Mouse (Mus musculus) heart, embryonic 16.5 days (tissue): Measurements from ENCODE around the gene Pls1. TPM values are rescaled to one million over a fixed set of nuclear protein-coding genes. Genes with fewer than 3 reads are reported as not detected.
A peak's percentile ranks its signal among the peaks of the same experiment; 100 is the strongest.

Source experiments
- ATAC-seq: fragments of 200-750 bp; cut with Nextera tagmentation; replicated peaks from 2 replicates; pipeline ENCODE4 v1.8.0; 2017; ENCODE audit warnings: moderate number of reproducible peaks; ENCODE audit not compliant: insufficient read depth, low FRiP score; ENCODE audit errors: extremely low read depth
- H3K27ac ChIP-seq: fragments of 300-500 bp; sonication (generic); 2 replicates; pipeline ENCODE4 v1.5.1; 2014; ENCODE audit warnings: mild to moderate bottlenecking, low read length, control low read depth, moderate library complexity
- H3K27me3 ChIP-seq: fragments of 300-500 bp; sonication (generic); 2 replicates; pipeline ENCODE4 v1.6.1; 2014; ENCODE audit warnings: low read length, mixed read lengths; ENCODE audit not compliant: control insufficient read depth, insufficient read depth
- H3K36me3 ChIP-seq: fragments of 300-500 bp; sonication (generic); 2 replicates; pipeline ENCODE4 v1.6.1; 2014; ENCODE audit not compliant: control insufficient read depth, insufficient read depth
- H3K4me1 ChIP-seq: fragments of 300-500 bp; sonication (generic); 2 replicates; pipeline ENCODE4 v1.6.1; 2014; ENCODE audit warnings: low read length, mixed read lengths; ENCODE audit not compliant: control insufficient read depth, insufficient read depth
- H3K4me2 ChIP-seq: fragments of 300-500 bp; sonication (generic); 2 replicates; pipeline ENCODE4 v1.6.1; 2014; ENCODE audit warnings: low read depth, mild to moderate bottlenecking, control low read depth, low read length
- H3K4me3 ChIP-seq: fragments of 300-500 bp; sonication (generic); 2 replicates; pipeline ENCODE4 v1.5.1; 2014; ENCODE audit warnings: mild to moderate bottlenecking, control low read depth, low read length
- H3K9ac ChIP-seq: fragments of 300-500 bp; sonication (generic); 2 replicates; pipeline ENCODE4 v1.6.1; 2014; ENCODE audit warnings: low read length, control low read depth
- H3K9me3 ChIP-seq: fragments of 300-500 bp; sonication (generic); replicated peaks from 2 replicates; pipeline ENCODE4 v1.6.1; 2016; ENCODE audit warnings: low read length; ENCODE audit not compliant: control insufficient read depth
- WGBS: fragments of 180-500 bp; shearing (Covaris S2); extraction: QIAGEN DNeasy Blood & Tissue Kit; methylation state at CpG from one replicate; pipeline ENCODE4 v1.1.7; 2014; 5-methylcytosine and 5-hydroxymethylcytosine counted together
- polyA plus RNA-seq: library from polyadenylated mRNA; unstranded; fragments of >200 nt; fragmentation: Nextera tagmentation; extraction: Ambion mirVana; gene quantifications from 2 replicates; pipeline ENCODE4 v1.2.1, GENCODE M21; 2015

Pls1 gene
- polyA plus RNA-seq, 1 experiment from 2014 or later = 4.0 TPM

DNA sequence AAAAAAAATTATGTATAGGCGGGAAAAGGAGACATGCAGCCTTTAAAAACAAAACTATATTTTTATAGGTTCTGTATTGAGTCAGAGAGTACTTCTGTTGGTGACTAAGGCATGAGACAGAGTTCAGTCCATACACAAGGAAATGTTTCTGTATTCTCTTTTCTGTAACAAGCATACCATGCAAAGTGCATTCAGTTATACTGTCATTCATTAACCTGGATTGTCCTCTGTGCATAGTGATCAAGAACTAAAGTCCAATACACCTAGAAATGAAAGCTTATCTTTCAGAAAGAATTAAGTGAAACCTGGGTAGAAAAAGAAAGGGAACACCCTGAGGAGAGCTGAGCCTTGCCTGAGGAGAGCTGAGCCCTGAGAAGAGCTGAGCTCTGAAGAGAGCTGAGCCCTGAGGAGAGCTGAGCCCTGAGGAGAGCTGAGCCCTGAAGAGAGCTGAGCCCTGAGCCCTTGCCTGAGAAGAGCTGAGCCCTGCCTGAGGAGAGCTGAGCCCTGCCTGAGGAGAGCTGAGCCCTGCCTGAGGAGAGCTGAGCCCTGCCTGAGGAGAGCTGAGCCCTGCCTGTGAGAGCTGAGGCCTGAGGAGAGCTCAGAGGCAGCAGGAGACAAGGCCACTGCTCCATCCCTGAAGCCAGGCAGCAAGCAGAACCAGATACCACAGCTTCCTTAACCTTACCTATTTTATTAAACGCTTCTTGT lies 49.9 kb downstream of the Pls1 start:
- no peaks in the 10 kb centered on the region for H3K27me3 ChIP-seq
- no peak for ATAC-seq
- H3K9ac ChIP-seq = no peak overlapping the region
- H3K4me3 ChIP-seq = no peak overlapping the region
- H3K9me3 ChIP-seq = no peaks in the 10 kb centered on the region
- H3K4me1 ChIP-seq = no peaks in the 10 kb centered on the region
- no peak overlapping the region for H3K27ac ChIP-seq
- WGBS = 84% methylated on average over 2 of the region's 2 CpGs
- no peak overlapping the region for H3K4me2 ChIP-seq
- no peaks in the 10 kb centered on the region for H3K36me3 ChIP-seq

DNA sequence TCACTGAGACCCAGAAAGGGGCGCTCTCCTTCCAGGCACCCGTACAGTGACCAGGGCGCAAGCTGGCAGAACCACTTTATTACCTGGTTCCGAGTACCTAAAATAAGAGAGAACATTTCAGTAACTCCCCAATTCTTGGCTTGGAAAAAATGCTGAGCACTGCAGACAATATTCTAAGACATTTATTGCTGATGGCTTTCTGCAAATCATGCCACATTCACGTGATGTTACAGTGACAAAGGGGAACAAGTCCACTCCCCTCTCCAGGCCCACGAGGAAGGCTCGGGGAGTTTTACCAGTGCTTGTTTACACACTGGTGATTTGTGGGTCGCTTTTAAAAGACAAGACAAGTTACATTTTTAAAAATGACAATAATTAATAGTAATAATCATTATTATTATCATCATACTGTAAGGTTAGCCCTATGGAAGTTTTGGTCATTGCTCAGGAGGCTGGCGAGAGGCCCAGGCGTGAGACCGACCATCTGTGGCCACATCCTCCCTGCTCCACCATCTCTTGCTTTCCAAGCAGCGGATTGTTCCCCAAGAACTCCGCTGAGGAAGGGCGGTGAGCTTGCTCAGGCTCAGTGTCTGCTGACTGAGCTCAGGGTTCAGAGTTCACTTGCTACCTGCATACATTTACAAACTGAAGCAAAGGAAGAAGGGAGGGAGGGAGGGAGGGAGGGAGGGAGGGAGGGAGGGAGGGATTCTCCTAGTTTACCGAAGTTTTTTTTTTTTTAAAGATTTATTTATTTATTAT lies 50.9 kb downstream of the Pls1 start:
- no peak overlapping the region for H3K9ac ChIP-seq
- H3K4me3 ChIP-seq = no peak overlapping the region
- H3K4me1 ChIP-seq = no peaks in the 10 kb centered on the region
- ATAC-seq = no peak
- 82% methylated on average over 15 of the region's 15 CpGs for WGBS
- H3K4me2 ChIP-seq = no peak overlapping the region
- H3K36me3 ChIP-seq = no peaks in the 10 kb centered on the region
- no peak overlapping the region for H3K27ac ChIP-seq
- H3K9me3 ChIP-seq = no peaks in the 10 kb centered on the region
- no peaks in the 10 kb centered on the region for H3K27me3 ChIP-seq

DNA sequence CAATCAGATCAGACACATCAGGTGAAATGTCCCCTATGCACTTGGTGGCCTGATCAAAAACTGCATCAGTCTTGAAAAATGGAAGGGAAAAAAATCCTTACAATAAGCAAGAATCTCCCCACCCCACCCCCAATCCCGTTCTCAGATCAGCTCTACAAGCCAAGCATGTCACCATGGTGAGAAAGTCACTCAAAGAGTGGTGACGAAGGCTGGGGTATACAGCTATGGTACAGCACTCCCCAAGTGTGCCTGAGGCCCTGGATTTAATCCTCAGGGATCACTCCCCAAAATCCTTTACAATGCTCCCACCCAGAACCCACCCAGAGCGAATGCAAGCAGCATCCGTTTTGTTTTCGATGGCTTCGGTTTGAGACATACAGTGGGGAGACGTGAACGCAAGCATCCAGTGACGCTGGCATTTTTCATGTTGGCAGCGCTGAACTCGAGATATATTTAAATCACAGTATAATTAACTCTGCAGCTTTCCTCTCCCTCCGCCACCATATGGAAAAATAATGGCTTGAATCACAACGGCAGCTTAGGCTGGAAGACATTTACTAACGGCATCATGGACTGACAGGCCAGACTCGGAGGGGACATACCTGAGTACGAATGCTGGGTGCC lies 60.1 kb downstream of the Pls1 start:
- Histone ChIP-seq H3K36me3 (no peaks in the 10 kb centered on the region), H3K9me3 (no peaks in the 10 kb centered on the region), H3K9ac (no peak overlapping the region), H3K27me3 (no peaks in the 10 kb centered on the region), H3K4me3 (no peak overlapping the region), H3K27ac (no peak overlapping the region), H3K4me1 (no peaks in the 10 kb centered on the region), H3K4me2 (no peak overlapping the region)
- no peak for ATAC-seq
- 82% methylated on average over 16 of the region's 16 CpGs for WGBS

DNA sequence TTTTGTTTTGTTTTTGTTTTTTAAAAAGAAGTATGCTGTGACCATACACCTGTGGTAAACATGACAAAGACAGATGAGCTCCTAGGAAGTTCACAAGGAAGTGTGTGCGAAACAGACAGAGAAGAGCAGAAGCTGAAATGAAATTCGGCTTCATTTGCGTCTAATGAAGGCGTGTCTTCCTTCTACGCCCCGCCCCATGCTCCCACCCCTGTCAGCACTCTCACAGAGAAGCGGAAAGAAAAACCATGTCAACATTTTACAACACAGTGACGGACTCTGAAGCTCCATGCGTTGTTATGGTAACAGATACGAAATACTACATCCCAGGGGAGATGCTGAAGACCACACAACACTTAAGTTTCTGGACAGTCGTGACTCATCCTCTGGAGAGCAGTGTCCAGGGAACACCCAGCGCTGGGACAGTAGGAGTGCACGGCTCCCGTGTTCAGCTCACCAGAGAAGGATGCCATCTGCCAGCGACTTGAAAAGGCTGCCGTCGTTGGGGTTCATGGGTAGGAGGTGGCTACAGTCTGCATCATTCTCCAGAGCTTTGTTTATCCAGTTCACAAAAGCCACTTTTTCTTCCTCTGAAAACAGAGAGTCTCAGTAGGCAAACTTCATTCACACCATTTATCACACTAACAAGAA lies 61.3 kb downstream of the Pls1 start:
- H3K9ac ChIP-seq = no peak overlapping the region
- H3K36me3 ChIP-seq = no peaks in the 10 kb centered on the region
- no peak overlapping the region for H3K4me3 ChIP-seq
- 67% methylated on average over 17 of the region's 17 CpGs for WGBS
- no peak for ATAC-seq
- no peaks in the 10 kb centered on the region for H3K27me3 ChIP-seq
- H3K4me1 ChIP-seq = no peaks in the 10 kb centered on the region
- H3K4me2 ChIP-seq = peak overlapping the region; percentile 10; the same call in 1 of the 2 replicates
- no peaks in the 10 kb centered on the region for H3K9me3 ChIP-seq
- no peak overlapping the region for H3K27ac ChIP-seq

DNA sequence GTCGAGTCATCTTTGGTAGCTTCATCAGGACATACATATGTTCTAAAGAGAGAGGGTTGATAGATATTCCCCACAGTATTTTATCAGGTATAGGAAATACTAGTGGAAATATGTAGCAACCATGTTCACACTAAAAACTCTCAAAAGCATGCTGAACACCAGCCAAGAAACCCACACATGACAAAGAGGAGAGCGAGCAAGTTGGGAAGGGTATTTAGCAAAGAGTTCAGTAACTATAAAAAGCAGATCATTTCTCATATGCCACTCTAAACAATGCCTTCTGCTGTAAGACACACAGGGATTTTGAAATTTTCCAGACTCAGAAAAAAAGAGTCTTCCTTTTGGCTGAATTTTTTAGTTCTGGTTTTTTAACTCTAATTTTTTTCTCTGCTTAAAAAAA lies 73.4 kb downstream of the Pls1 start:
- Histone ChIP-seq H3K27me3 (no peaks in the 10 kb centered on the region), H3K9ac (no peak overlapping the region), H3K4me1 (no peaks in the 10 kb centered on the region), H3K36me3 (no peaks in the 10 kb centered on the region), H3K9me3 (no peaks in the 10 kb centered on the region), H3K4me3 (no peak overlapping the region), H3K4me2 (no peak overlapping the region), H3K27ac (no peak overlapping the region)
- WGBS = 58% methylated on average over 2 of the region's 2 CpGs
- no peak for ATAC-seq

DNA sequence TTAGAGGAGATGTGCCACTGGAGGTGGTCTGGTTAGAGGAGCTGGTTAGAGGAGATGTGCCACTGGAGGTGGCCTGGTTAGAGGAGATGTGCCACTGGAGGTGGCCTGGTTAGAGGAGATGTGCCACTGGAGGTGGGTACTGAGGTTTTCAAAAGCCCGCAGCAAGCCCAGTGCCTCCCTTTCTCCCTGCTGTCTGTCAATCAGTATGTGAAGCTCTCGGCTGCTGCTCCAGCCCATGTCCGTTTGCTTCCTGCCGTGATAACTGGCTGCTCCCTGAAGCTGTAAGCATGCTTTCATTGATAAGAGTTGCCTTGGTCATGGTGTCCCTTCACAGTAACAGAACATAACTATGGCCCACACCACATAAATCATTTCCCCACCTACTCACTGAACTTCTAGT lies 81.9 kb downstream of the Pls1 start:
- 46% methylated on average over 4 of the region's 4 CpGs for WGBS
- Histone ChIP-seq H3K4me2 (no peak overlapping the region), H3K9ac (no peak overlapping the region), H3K27ac (no peak overlapping the region), H3K4me1 (no peaks in the 10 kb centered on the region), H3K36me3 (no peaks in the 10 kb centered on the region), H3K9me3 (no peaks in the 10 kb centered on the region), H3K4me3 (no peak overlapping the region), H3K27me3 (no peaks in the 10 kb centered on the region)
- ATAC-seq = no peak

DNA sequence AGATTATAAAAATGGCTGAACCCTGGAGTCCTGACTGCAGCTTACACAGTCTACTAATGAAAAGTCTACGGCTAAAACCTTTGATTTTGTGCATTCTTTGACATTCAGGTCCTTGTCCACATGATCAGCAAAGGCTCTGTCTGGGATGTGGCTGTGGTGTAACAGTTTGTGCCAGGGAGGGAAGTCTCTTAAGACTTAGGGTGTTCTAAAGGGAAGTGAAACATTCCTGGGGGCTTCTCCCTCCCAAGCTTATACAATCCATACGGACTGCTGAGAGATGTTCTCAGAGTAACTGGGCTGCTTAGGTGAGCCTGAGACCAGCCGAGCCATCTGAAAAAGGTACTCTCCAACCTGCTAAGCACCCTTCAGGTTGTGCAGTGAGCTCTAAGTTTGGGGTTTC lies 82.9 kb downstream of the Pls1 start:
- no peak overlapping the region for H3K9ac ChIP-seq
- H3K4me1 ChIP-seq = no peaks in the 10 kb centered on the region
- no peak overlapping the region for H3K4me3 ChIP-seq
- 86% methylated on average over 3 of the region's 3 CpGs for WGBS
- no peaks in the 10 kb centered on the region for H3K36me3 ChIP-seq
- H3K4me2 ChIP-seq = no peak overlapping the region
- H3K27ac ChIP-seq = no peak overlapping the region
- no peaks in the 10 kb centered on the region for H3K27me3 ChIP-seq
- no peak for ATAC-seq
- no peaks in the 10 kb centered on the region for H3K9me3 ChIP-seq

DNA sequence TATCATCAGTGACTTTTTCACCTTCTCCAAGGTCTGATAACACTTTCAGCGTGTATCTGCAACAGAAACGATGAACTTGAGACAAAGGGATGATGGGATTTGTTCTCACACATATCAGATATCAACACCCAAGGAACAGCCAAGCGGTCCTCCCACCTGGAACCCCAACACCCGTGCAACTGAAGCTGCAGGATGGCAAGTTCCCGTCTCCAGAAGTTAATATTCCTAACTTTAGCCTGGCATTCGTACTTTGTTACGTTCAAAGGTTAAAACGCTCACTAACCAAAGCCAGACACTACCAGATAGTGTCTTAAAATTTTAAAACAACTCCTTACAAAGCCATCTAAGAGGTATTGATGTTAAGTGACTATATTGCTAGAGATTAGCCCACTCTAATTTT lies 83.7 kb downstream of the Pls1 start:
- Histone ChIP-seq H3K27ac (no peak overlapping the region), H3K4me2 (no peak overlapping the region), H3K27me3 (no peaks in the 10 kb centered on the region), H3K4me3 (no peak overlapping the region), H3K9me3 (no peaks in the 10 kb centered on the region), H3K9ac (no peak overlapping the region), H3K4me1 (no peaks in the 10 kb centered on the region), H3K36me3 (no peaks in the 10 kb centered on the region)
- no peak for ATAC-seq
- WGBS = 74% methylated on average over 8 of the region's 8 CpGs
